Mouse (Mus musculus) midbrain, postnatal 0 days (tissue): Measurements from ENCODE around the gene Stox1. TPM values are rescaled to one million over a fixed set of nuclear protein-coding genes. Genes with fewer than 3 reads are reported as not detected.

Experiments used
- ATAC-seq: fragments of 200-750 bp; cut with Nextera tagmentation; 2 replicates; pipeline ENCODE4 v1.8.0; 2017; ENCODE audit warnings: moderate number of reproducible peaks, mild to moderate bottlenecking, moderate TSS enrichment, moderate library complexity; ENCODE audit not compliant: low FRiP score
- DNase-seq: peaks from one replicate; pipeline ENCODE4 v3.0.0-alpha.2; 2015; ENCODE audit warnings: low spot score
- H3K27ac ChIP-seq: fragments of 300-500 bp; sonication (generic); 2 replicates; pipeline ENCODE4 v1.5.1; 2014; ENCODE audit warnings: low read depth, mild to moderate bottlenecking, low read length, mixed read lengths
- H3K27me3 ChIP-seq: fragments of 300-500 bp; sonication (generic); 2 replicates; pipeline ENCODE4 v1.6.1; 2014; ENCODE audit warnings: low read length, control low read depth, mixed read lengths; ENCODE audit not compliant: insufficient read depth
- H3K36me3 ChIP-seq: fragments of 300-500 bp; sonication (generic); 2 replicates; pipeline ENCODE4 v1.6.1; 2014; ENCODE audit warnings: low read length, control low read depth, mixed read lengths; ENCODE audit not compliant: insufficient read depth
- H3K4me1 ChIP-seq: fragments of 300-500 bp; sonication (generic); 2 replicates; pipeline ENCODE4 v1.6.1; 2014; ENCODE audit warnings: mild to moderate bottlenecking, control low read depth, antibody characterized with exemption, low read length, mixed read lengths; ENCODE audit not compliant: insufficient read depth
- H3K4me2 ChIP-seq: fragments of 300-500 bp; sonication (generic); 2 replicates; pipeline ENCODE4 v1.6.1; 2014; ENCODE audit warnings: low read depth, mild to moderate bottlenecking, low read length, mixed read lengths; ENCODE audit not compliant: poor library complexity, severe bottlenecking
- H3K4me3 ChIP-seq: fragments of 300-500 bp; sonication (generic); 2 replicates; pipeline ENCODE4 v1.5.1; 2014; ENCODE audit warnings: low read depth, mild to moderate bottlenecking, low read length, moderate library complexity
- H3K9ac ChIP-seq: fragments of 300-500 bp; sonication (generic); replicated peaks from 2 replicates; pipeline ENCODE4 v1.6.1; 2014; ENCODE audit warnings: mild to moderate bottlenecking, low read length, moderate library complexity, mixed read lengths; ENCODE audit not compliant: poor library complexity, severe bottlenecking
- H3K9me3 ChIP-seq: fragments of 300-500 bp; sonication (generic); 2 replicates; pipeline ENCODE4 v1.6.1; 2016; ENCODE audit warnings: low read length, control low read depth
- CTCF ChIP-seq: IDR thresholded peaks from 2 replicates; pipeline ENCODE4 v1.5.1; 2016; ENCODE audit warnings: antibody characterized with exemption, mild to moderate bottlenecking
- WGBS: fragments of 180-500 bp; shearing (Covaris S2); extraction: QIAGEN DNeasy Blood & Tissue Kit; methylation state at CpG from one replicate; pipeline ENCODE4 v1.1.7; 2014; 5-methylcytosine and 5-hydroxymethylcytosine counted together
- polyA plus RNA-seq: library from polyadenylated mRNA; unstranded; fragments of >200 nt; fragmentation: Nextera tagmentation; extraction: Ambion mirVana; gene quantifications from 2 replicates; pipeline ENCODE4 v1.2.1, GENCODE M21; 2015
- total RNA-seq: library from RNA; depleted of rRNA; stranded (reverse); fragments of >200 nt; gene quantifications from 2 replicates; pipeline ENCODE4 v1.2.3, GENCODE M21; 2014; rRNA removed

The Stox1 gene
- 6.7 TPM in 2 replicates for total RNA-seq
- 6.2 and 6.3 TPM in 2 replicates for polyA plus RNA-seq

DNA sequence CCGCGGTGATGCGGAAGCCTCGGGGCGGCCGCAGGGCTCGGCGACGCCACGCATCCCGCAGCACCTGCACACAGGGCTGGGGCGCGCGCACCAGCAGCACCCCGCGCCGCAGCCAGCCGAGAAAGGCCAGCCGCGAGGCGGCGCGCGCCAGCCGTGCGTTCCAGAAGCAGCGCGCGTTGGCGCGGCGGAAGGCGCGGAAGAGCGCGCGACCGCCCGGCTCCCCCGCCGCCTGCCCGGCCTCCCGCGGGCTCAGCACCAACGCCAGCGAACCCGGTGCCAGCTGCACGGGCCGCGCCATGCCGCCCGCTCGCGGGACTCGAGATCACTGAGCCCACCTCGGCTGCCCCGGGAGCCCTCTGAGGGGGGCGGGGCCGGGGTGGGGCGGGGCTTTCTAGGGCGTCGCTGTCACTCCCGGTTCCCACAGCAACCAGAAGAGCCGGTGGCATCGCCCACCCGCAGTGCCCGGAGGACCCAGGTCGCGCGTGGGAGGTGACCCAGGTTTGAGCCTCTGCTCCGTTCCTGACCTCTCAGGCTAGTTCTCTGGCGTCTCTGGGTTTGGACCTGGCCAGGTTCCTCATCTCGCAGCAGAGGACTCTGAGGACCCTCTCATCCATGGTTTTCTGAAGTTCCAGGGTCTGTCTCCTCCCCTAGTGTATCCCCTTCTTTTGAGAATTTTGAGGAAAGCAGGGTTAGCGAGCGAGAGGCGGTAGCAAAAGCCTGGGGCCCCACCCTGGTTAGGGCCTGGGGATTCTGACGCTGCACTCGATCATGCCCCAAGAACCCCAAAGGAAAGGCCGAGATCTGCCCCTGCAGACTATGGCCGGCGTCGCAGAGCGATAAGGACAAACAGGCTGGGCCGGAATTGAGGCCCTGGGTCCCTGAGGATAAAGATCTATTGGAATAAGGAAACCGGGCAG lies at the start of gene Stox1:
Gene Stox1, minus strand, starts transcription at position 358 of the 917 bp plus-strand sequence.
- Histone ChIP-seq H3K4me3 (peak within 1 kb of the TSS; percentile 74), H3K4me1 (no peaks in the 10 kb centered on the region; the same call in 1 of the 2 replicates), H3K9me3 (no peaks in the 10 kb centered on the region), H3K27ac (peak within 1 kb of the TSS; percentile 63), H3K36me3 (no peaks in the 10 kb centered on the region), H3K27me3 (no peaks in the 10 kb centered on the region), H3K9ac (peak within 1 kb of the TSS; percentile 79), H3K4me2 (peak within 1 kb of the TSS; percentile 86)
- DNase-seq, result peak; percentile 77
- peak; percentile 86 for ATAC-seq
- under 1% methylated on average over 59 of the region's 85 CpGs for WGBS
- TF ChIP-seq CTCF, result peak; percentile 52

DNA sequence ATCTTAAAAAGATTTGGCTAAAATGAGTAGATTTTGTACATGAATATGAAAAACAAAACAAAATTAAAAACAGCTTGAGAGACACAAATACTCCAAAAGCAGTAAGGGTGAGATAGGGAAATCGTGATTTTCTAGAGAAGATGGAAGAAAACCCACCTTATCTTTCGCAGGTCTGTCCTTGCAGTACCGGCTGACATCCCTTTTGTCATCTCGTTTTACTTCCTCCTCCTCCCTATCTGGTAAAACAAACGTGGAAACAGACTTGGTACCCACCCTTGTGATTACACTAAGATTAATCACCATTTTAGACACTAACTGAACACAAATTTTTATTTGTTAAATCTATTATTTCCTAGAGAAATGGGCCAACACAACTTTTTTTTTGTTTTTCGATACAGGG lies 24.9 kb upstream of the Stox1 start:
- no peaks in the 10 kb centered on the region for H3K27me3 ChIP-seq
- WGBS, result 87% methylated on average over 6 of the region's 6 CpGs
- no peak for ATAC-seq

DNA sequence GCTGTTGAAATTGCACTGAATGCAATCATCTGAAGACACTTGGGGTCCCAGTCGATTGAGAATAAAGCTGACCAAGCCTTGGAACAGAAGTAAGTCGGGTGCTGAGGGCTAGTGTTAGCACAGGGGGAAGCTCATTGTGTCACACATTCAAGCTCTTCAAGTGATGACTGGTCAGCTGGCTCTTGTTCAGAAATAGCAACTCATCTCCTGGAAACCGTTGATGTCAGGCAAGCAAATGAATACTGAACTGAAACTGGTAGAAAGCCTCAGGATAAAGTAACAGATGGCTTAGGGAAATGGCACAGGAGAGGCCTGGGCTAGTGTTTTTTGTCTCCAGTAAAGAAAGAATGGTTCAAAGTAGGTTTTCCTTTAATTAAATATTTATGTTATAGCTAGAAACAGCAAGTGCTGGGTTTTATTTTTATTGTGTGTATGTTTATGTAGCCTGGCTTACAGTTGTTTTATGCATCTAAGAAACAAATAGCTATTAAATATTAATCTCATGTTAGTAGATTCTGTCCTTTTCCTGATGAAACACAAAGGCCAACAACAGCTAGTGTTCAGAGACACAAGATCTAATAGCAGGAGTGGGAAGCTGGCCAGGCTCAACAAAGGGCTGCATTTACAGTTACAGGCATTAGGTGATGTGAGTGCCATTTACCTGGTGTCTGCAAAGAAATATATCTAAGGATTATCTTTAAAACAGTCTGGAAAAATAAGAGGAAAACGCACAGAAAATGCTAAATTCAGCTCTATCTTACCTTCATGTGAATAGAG lies 14.2 kb upstream of the Stox1 start:
- 59% methylated on average over 4 of the region's 4 CpGs for WGBS
- ATAC-seq (0 out of 2 replicates have a peak, but pooled peaks have one; percentile 23), DNase-seq (peak; percentile 73)
- no peaks in the 10 kb centered on the region for H3K4me1 ChIP-seq
- no peaks in the 10 kb centered on the region for H3K9me3 ChIP-seq
- H3K36me3 ChIP-seq, result peaks cover 14% of the 10 kb centered on the region
- no peak overlapping the region for H3K27ac ChIP-seq
- H3K4me3 ChIP-seq, result no peak overlapping the region
- no peak overlapping the region for H3K4me2 ChIP-seq
- H3K27me3 ChIP-seq, result no peaks in the 10 kb centered on the region
- no peak overlapping the region for H3K9ac ChIP-seq
- TF ChIP-seq CTCF, result no peak

More for the DNA sequence above, 24.9 kb upstream of the Stox1 start:
- Histone ChIP-seq H3K4me1 (no peaks in the 10 kb centered on the region), H3K4me2 (no peak overlapping the region), H3K36me3 (peaks cover 55% of the 10 kb centered on the region), H3K4me3 (no peak overlapping the region), H3K9me3 (no peaks in the 10 kb centered on the region), H3K27ac (no peak overlapping the region), H3K9ac (no peak overlapping the region)
- TF ChIP-seq CTCF, result no peak
- no peak for DNase-seq

DNA sequence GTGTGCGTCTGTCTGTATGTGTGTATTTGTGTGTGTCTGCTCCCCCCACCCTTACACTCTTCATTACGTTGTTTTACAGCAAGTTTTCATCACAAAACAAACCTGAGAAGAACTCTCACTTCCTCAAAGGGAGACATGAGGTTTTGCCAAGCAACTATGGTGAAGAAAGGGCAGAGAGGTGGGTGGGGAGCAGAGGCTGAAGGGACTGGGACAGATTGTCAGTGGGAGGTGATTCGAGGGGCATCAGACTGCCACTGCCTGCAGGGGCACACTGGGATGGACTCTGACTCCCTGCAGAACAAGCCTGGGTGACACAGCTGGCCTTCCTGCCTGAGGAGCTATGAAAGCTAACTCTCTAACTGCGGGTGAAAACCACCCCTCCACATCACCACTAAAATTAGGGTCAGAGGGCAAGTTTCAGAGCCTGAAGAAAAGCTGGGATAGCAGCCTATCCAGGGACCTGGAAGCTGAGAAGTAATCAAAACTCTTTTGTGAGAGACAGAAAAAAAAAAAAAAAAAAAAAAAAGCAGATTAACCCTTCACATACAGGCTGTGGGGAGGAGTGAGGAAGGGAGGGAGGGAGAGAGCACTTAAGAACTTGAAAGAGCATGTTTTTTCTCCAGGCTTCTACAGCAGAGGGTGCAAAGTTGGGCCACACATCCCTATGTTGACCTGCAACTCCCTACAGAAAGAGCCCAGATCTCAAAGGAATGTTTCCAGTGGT lies 11.2 kb upstream of the Stox1 start:
- H3K9me3 ChIP-seq, result no peaks in the 10 kb centered on the region
- DNase-seq, result no peak
- no peak overlapping the region for H3K4me3 ChIP-seq
- H3K27me3 ChIP-seq, result no peaks in the 10 kb centered on the region
- no peak overlapping the region for H3K27ac ChIP-seq
- no peak for TF ChIP-seq CTCF
- no peak overlapping the region for H3K9ac ChIP-seq
- no peak for ATAC-seq
- H3K36me3 ChIP-seq, result 0 out of 2 replicates have a peak, but pooled peaks cover under 1% of the 10 kb centered on the region
- no peak overlapping the region for H3K4me2 ChIP-seq
- 39% methylated on average over 4 of the region's 4 CpGs for WGBS
- no peaks in the 10 kb centered on the region for H3K4me1 ChIP-seq

DNA sequence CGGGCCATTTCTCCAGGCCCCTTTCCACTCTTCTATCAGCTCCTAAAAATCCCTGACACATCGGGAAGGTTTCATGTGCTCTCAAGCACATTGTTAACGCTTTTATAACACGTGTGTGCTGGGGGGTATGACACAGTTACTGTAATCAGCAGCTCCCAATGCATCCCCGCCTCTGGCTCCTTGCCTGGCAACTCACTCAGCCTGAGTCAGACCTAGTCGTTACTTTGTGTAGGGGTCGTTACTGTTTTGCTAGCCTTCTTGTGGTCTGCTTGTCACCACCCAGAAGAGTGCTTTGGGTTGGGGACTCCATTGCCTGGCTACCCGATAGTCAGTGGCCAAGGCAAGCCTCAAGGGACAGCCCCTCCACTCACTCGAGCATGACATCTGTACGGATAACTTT lies 4.9 kb upstream of the Stox1 start:
- H3K4me1 ChIP-seq, result no peaks in the 10 kb centered on the region; the same call in 1 of the 2 replicates
- H3K4me2 ChIP-seq, result no peak overlapping the region
- TF ChIP-seq CTCF, result no peak
- 71% methylated on average over 10 of the region's 10 CpGs for WGBS
- H3K9me3 ChIP-seq, result no peaks in the 10 kb centered on the region
- H3K27me3 ChIP-seq, result no peaks in the 10 kb centered on the region
- ATAC-seq, result no peak
- H3K4me3 ChIP-seq, result no peak overlapping the region
- no peak for DNase-seq
- no peaks in the 10 kb centered on the region for H3K36me3 ChIP-seq
- H3K27ac ChIP-seq, result no peak overlapping the region
- no peak overlapping the region for H3K9ac ChIP-seq
